Mouse (Mus musculus) erythroid progenitor cell, adult 5-6 weeks (primary cell): ENCODE data around the gene Amacr. TPM values are rescaled to one million over a fixed set of nuclear protein-coding genes. Genes with fewer than 3 reads are reported as not detected.

Source experiments
- ATAC-seq: replicated peaks from 2 replicates; pipeline ENCODE4 v1.8.0; 2016; ENCODE audit warnings: moderate number of reproducible peaks, mild to moderate bottlenecking, moderate TSS enrichment, inconsistent platforms; ENCODE audit not compliant: poor library complexity, low FRiP score, severe bottlenecking
- total RNA-seq, 2 experiments: library from RNA; stranded (forward) in 1 of 2; stranded (reverse) in 1 of 2; fragments of 150-400 nt in 1 of 2; fragments of 186-747, 209-891 nt in 1 of 2; gene quantifications; 2 replicates each; pipeline versions ENCODE4 v1.2.3 to v1.2.4; 2015 to 2017; ENCODE audit warnings: low replicate concordance in 2 of 2

Gene Amacr
- total RNA-seq, 2 experiments from 2014 or later: not detected

DNA sequence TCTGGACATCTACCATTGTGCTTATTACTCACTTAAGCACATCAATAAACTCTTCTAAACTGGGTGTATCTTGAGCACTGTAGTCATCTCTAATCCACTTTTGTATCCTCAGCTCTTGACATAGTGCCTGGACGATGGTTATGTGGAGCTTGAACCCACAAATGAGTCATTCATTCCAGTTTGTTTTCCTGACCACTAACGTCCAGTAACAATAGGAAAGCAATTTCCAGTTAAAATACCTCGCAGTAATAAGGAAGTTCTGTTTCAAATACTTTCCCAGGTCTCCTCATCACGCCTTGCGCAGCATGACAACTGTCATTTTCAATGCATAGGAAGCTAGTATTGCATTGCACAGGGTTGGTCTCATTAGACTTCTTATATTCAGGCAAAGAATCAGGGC, 61.3 kb downstream of the Amacr start:
- ATAC-seq: no peak

Other genes starting within 250 kb of the Amacr start
- gene C1qtnf3, start 29.4 kb upstream of the Amacr start, total RNA-seq (2015; ENCODE audit: low replicate concordance): not detected in 2 replicates
- not detected in 2 replicates for gene C1qtnf3, start 29.4 kb upstream of the Amacr start, total RNA-seq (2017; ENCODE audit: low replicate concordance)
- gene Slc45a2, start 19.0 kb downstream of the Amacr start, total RNA-seq (2015; ENCODE audit: low replicate concordance): not detected in 2 replicates
- not detected in 2 replicates for gene Slc45a2, start 19.0 kb downstream of the Amacr start, total RNA-seq (2017; ENCODE audit: low replicate concordance)
- not detected in 2 replicates for gene Rxfp3, start 56.2 kb downstream of the Amacr start, total RNA-seq (2015; ENCODE audit: low replicate concordance)
- not detected in 2 replicates for gene Rxfp3, start 56.2 kb downstream of the Amacr start, total RNA-seq (2017; ENCODE audit: low replicate concordance)
- gene Adamts12, start 83.0 kb downstream of the Amacr start, total RNA-seq (2015; ENCODE audit: low replicate concordance): not detected in 2 replicates
- not detected in 2 replicates for gene Adamts12, start 83.0 kb downstream of the Amacr start, total RNA-seq (2017; ENCODE audit: low replicate concordance)